Mouse (Mus musculus): ENCODE data around the gene G6pc3.

DNA sequence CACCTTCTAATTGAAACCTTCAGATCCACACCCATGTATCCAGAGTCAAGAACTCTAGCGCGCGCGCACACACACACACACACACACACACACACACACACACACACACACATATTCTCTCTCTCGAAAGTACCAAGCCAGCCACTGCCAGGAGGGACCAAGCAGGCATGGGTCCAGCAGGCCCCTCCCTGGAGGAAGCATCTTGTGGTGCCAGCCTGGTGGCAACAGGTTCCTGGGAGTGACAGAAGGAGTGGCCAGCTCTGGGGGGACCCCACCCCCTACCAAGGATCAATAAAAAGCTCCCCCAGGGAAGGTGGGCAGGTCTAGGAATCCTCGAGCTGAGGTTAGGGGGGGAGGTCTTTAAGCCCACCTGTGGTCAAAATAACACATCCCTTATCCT lies 28.0 kb downstream of the G6pc3 start:
- no peak for TF ChIP-seq CTCF (IDR thresholded peaks at IDR 0.05; ENCODE audit: extremely low read depth, insufficient read depth, low read length)
- TF ChIP-seq POLR2A (IDR thresholded peaks at IDR 0.05; ENCODE audit: extremely low read depth, insufficient read depth, low read length) = no peak
